Mouse (Mus musculus): ENCODE measurements around the gene Ypel1. TPM values are rescaled to one million over a fixed set of nuclear protein-coding genes. Genes with fewer than 3 reads are reported as not detected.

Gene Ypel1
- polyA plus RNA-seq, 1 experiment from 2014 or later, result 183 TPM

DNA sequence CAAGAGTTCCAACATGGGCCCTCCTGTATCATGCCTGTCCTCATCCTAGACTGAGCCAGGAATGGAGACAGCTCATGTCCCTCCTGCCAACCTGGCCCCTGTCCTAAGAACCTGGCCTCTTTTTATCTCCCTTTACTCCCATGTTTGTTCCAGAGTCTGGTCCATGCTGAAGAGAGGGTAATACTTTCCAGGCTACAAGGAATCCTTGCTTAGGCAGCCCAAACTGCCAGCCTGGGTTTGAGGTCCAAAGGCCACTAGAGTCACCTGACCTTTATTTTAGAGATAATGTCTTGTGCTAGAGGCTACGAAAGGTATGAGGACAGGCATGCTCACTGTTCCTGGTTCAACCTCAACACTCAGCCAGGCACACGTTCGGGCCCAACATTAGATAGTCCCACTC, 27.4 kb downstream of the Ypel1 start:
- Histone ChIP-seq H3K27ac (replicated peaks) (no peak overlapping the region), H3K9me3 (no peaks in the 10 kb centered on the region), H3K4me2 (replicated peaks) (no peak overlapping the region), H3K4me1 (no peaks in the 10 kb centered on the region), H3K4me3 (no peak overlapping the region), H3K36me3 (peaks cover 79% of the 10 kb centered on the region), H3K27me3 (no peaks in the 10 kb centered on the region), H3K9ac (replicated peaks) (no peak overlapping the region)
- WGBS, result 95% methylated on average over 3 of the region's 3 CpGs
- no peak for ATAC-seq (replicated peaks)

- H3K36me3 ChIP-seq, result peaks cover 56% of the 10 kb centered on the region
- peak; percentile 55; the same call in 1 of the 2 replicates for ATAC-seq (replicated peaks)
- H3K9ac ChIP-seq (replicated peaks), result no peak overlapping the region
- H3K4me3 ChIP-seq, result no peak overlapping the region
- H3K4me1 ChIP-seq, result peaks cover 15% of the 10 kb centered on the region
- no peak overlapping the region for H3K27ac ChIP-seq (replicated peaks)
- 44% methylated on average over 7 of the region's 7 CpGs for WGBS
- H3K4me2 ChIP-seq (replicated peaks), result no peak overlapping the region
- no peaks in the 10 kb centered on the region for H3K27me3 ChIP-seq
- no peaks in the 10 kb centered on the region for H3K9me3 ChIP-seq
These were observed 33.2 kb downstream of the Ypel1 start for GRCm38 (mm10) chr16:17102630-17103220.

- H3K27ac ChIP-seq (replicated peaks), result no peak overlapping the region
- H3K9me3 ChIP-seq, result no peaks in the 10 kb centered on the region
- peaks cover 46% of the 10 kb centered on the region for H3K36me3 ChIP-seq
- WGBS, result 79% methylated on average over 4 of the region's 4 CpGs
- no peak for ATAC-seq (replicated peaks)
- no peak overlapping the region for H3K4me3 ChIP-seq
- H3K4me1 ChIP-seq, result peaks cover 23% of the 10 kb centered on the region
- H3K4me2 ChIP-seq (replicated peaks), result no peak overlapping the region
- no peaks in the 10 kb centered on the region for H3K27me3 ChIP-seq
- no peak overlapping the region for H3K9ac ChIP-seq (replicated peaks)
These were observed 35.1 kb downstream of the Ypel1 start for GRCm38 (mm10) chr16:17104600-17104999.

GRCm38 (mm10) chr16:17110771-17111743, 41.6 kb downstream of the Ypel1 start, which contains the start of gene Ppil2:
TSS of gene Ppil2 (minus strand) at chr16:17111257.
- no peaks in the 10 kb centered on the region for H3K27me3 ChIP-seq
- 9% methylated on average over 38 of the region's 38 CpGs for whole genome bisulfite sequencing
- H3K4me1 ChIP-seq, result peaks cover 18% of the 10 kb centered on the region
- peak within 1 kb of the TSS; percentile 79 for H3K4me3 ChIP-seq
- H3K4me2 ChIP-seq (replicated peaks), result peak within 1 kb of the TSS; percentile 62
- ATAC-seq (replicated peaks), result peak; percentile 83
- no peaks in the 10 kb centered on the region for H3K9me3 ChIP-seq
- peak within 1 kb of the TSS; percentile 67 for H3K27ac ChIP-seq (replicated peaks)
- H3K36me3 ChIP-seq, result peaks cover 21% of the 10 kb centered on the region
- H3K9ac ChIP-seq (replicated peaks), result peak within 1 kb of the TSS; percentile 63

GRCm38 (mm10) chr16:17117309-17117799, 47.9 kb downstream of the Ypel1 start:
- no peak for ATAC-seq (replicated peaks)
- 87% methylated on average over 5 of the region's 5 CpGs for WGBS
- no peak overlapping the region for H3K9ac ChIP-seq (replicated peaks)
- H3K4me3 ChIP-seq, result no peak overlapping the region
- H3K9me3 ChIP-seq, result no peaks in the 10 kb centered on the region
- peaks cover 17% of the 10 kb centered on the region for H3K4me1 ChIP-seq
- H3K27ac ChIP-seq (replicated peaks), result no peak overlapping the region
- H3K4me2 ChIP-seq (replicated peaks), result no peak overlapping the region
- H3K36me3 ChIP-seq, result peaks cover 8% of the 10 kb centered on the region; the same call in 1 of the 2 replicates
- no peaks in the 10 kb centered on the region for H3K27me3 ChIP-seq

- peak overlapping the region; percentile 40 for H3K4me2 ChIP-seq (replicated peaks)
- H3K36me3 ChIP-seq, result no peaks in the 10 kb centered on the region
- ATAC-seq (replicated peaks), result peak; percentile 63
- H3K9me3 ChIP-seq, result no peaks in the 10 kb centered on the region
- peak overlapping the region; percentile 34 for H3K9ac ChIP-seq (replicated peaks)
- peak overlapping the region; percentile 35 for H3K4me3 ChIP-seq
- 28% methylated on average over 14 of the region's 14 CpGs for WGBS
- H3K27me3 ChIP-seq, result no peaks in the 10 kb centered on the region
- H3K27ac ChIP-seq (replicated peaks), result no peak overlapping the region; the same call in 1 of the 2 replicates
- peaks cover 44% of the 10 kb centered on the region for H3K4me1 ChIP-seq
These were observed 52.1 kb downstream of the Ypel1 start for GRCm38 (mm10) chr16:17121569-17121968.

GRCm38 (mm10) chr16:17124119-17124870, 54.8 kb downstream of the Ypel1 start:
- H3K4me1 ChIP-seq, result peaks cover 44% of the 10 kb centered on the region
- H3K4me3 ChIP-seq, result peak overlapping the region; percentile 46
- ATAC-seq (replicated peaks), result peak; percentile 5; the same call in 1 of the 2 replicates
- H3K9ac ChIP-seq (replicated peaks), result peak overlapping the region; percentile 43
- H3K27me3 ChIP-seq, result no peaks in the 10 kb centered on the region
- H3K36me3 ChIP-seq, result no peaks in the 10 kb centered on the region
- no peaks in the 10 kb centered on the region for H3K9me3 ChIP-seq
- H3K4me2 ChIP-seq (replicated peaks), result peak overlapping the region; percentile 66
- peak overlapping the region; percentile 32 for H3K27ac ChIP-seq (replicated peaks)
- 3% methylated on average over 22 of the region's 22 CpGs for WGBS

GRCm38 (mm10) chr16:17124871-17125520, 55.5 kb downstream of the Ypel1 start, which contains the start of gene 2610318N02Rik:
TSS of gene 2610318N02Rik (minus strand) at chr16:17125167.
- no peaks in the 10 kb centered on the region for H3K9me3 ChIP-seq
- peak; percentile 90 for ATAC-seq (replicated peaks)
- peak within 1 kb of the TSS; percentile 46 for H3K4me3 ChIP-seq
- peak within 1 kb of the TSS; percentile 66 for H3K4me2 ChIP-seq (replicated peaks)
- peak within 1 kb of the TSS; percentile 32 for H3K27ac ChIP-seq (replicated peaks)
- H3K27me3 ChIP-seq, result no peaks in the 10 kb centered on the region
- WGBS, result under 1% methylated on average over 25 of the region's 25 CpGs
- H3K9ac ChIP-seq (replicated peaks), result peak within 1 kb of the TSS; percentile 43
- peaks cover 44% of the 10 kb centered on the region for H3K4me1 ChIP-seq
- H3K36me3 ChIP-seq, result no peaks in the 10 kb centered on the region

- Histone ChIP-seq H3K36me3 (no peaks in the 10 kb centered on the region), H3K4me1 (peaks cover 37% of the 10 kb centered on the region), H3K4me3 (no peak overlapping the region), H3K9me3 (no peaks in the 10 kb centered on the region), H3K27ac (replicated peaks) (no peak overlapping the region), H3K4me2 (replicated peaks) (no peak overlapping the region), H3K9ac (replicated peaks) (no peak overlapping the region), H3K27me3 (no peaks in the 10 kb centered on the region)
- 94% methylated on average over 1 of the region's 1 CpGs for WGBS
- ATAC-seq (replicated peaks), result no peak
These were observed 57.8 kb downstream of the Ypel1 start for GRCm38 (mm10) chr16:17127292-17127691.

DNA sequence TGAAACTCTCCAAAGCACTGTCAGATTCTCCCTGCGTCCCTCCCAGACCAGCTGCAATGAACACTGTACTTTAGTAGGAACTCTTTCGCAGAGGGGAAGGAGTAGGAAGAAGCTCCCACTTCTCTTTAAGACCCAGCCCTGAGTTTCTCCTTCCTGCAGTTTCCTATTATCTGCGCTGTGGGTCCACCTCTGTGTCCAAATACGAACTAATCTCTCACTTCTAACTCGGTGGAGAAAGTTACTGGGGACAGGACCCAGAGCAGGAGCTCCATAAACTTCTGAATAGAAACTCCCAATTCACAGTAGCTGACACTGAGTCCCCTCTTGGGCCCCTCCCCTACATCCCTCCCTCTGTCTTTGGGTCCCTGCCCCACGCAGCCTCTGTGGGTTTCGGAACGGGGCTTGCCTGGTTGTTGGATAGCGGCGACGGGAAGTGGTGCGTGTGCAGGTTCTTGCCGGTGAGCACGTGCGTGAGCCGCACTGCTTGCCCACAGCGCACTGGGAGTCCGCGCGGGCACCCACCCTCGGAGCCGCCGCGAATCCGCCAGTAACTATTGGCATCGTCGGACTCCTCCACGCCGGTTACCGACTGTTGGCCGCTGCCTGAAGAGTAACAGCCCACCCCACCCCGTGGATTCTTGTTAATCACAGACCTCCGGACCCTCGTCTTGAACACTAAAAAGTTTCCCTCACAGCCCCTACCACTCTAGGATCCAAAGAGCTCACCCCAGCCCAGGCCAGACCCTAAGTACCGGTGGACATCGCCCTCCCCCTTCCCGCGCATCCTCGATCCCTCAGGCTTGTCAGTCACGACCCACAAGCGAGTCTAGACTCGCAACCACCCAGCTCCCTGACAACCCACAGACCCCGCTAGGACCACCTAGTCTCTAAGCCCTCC, 61.9 kb downstream of the Ypel1 start:
- Histone ChIP-seq H3K36me3 (no peaks in the 10 kb centered on the region), H3K27me3 (no peaks in the 10 kb centered on the region), H3K4me1 (peaks cover 16% of the 10 kb centered on the region), H3K4me3 (peak overlapping the region; percentile 59), H3K9ac (replicated peaks) (peak overlapping the region; percentile 53), H3K4me2 (replicated peaks) (peak overlapping the region; percentile 91), H3K9me3 (no peaks in the 10 kb centered on the region), H3K27ac (replicated peaks) (peak overlapping the region; percentile 72)
- ATAC-seq (replicated peaks), result no peak
- WGBS, result 3% methylated on average over 43 of the region's 43 CpGs
